Mouse (Mus musculus): ENCODE results near the gene Gm20765.
"Not testable (repeated sequence)": the region's sequence is repeated elsewhere in the genome, so short reads cannot be mapped to it uniquely, and the experiment has no call there.

Gene Gm20765

DNA sequence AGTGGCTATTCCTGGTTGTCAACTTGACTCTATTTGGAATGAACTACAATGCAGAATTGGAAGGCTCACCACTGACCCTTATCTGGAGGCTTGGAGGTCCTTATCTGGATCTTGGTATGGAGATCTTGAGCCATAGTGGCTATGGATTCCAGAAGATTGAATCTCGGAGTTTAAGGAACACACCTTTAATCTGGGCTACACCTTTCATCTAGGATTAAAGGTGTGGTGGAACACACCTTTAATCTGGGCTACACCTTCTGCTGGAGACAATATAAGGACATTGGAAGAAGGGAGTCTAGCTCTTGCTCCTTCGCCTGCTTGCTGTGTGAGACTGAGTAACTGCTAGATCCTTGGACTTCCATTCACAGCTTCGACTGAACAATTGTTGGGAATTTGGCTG is at the start of gene Gm20765:
TSS of gene Gm20765 (plus strand) at position 301 of the 400 bp plus-strand sequence.
- DNase-seq (ENCODE audit: low spot score in 2 of 2), result not testable (repeated sequence)

DNA sequence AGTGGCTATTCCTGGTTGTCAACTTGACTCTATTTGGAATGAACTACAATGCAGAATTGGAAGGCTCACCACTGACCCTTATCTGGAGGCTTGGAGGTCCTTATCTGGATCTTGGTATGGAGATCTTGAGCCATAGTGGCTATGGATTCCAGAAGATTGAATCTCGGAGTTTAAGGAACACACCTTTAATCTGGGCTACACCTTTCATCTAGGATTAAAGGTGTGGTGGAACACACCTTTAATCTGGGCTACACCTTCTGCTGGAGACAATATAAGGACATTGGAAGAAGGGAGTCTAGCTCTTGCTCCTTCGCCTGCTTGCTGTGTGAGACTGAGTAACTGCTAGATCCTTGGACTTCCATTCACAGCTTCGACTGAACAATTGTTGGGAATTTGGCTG is 42.6 kb upstream of the Gm20765 start, which contains the start of gene Gm21293:
TSS of gene Gm21293 (plus strand) at position 301 of the 400 bp plus-strand sequence.
- not testable (repeated sequence) for DNase-seq (ENCODE audit: low spot score in 2 of 2)

- DNase-seq (ENCODE audit: low spot score in 2 of 2), result not testable (repeated sequence)
These were observed 34.1 kb upstream of the Gm20765 start, which contains the start of gene Gm6763 for GRCm38 (mm10) chr10:104151197-104151596. TSS of gene Gm6763 (plus strand) at chr10:104151497.

- not testable (repeated sequence) for DNase-seq (ENCODE audit: low spot score in 2 of 2)
These were observed 25.6 kb upstream of the Gm20765 start, which contains the start of gene Gm8764 for GRCm38 (mm10) chr10:104159706-104160105. TSS of gene Gm8764 (plus strand) at chr10:104160006.

- not testable (repeated sequence) for DNase-seq (ENCODE audit: low spot score in 2 of 2)
These were observed 17.1 kb upstream of the Gm20765 start, which contains the start of gene Gm21304 for GRCm38 (mm10) chr10:104168215-104168614. TSS of gene Gm21304 (plus strand) at chr10:104168515.

GRCm38 (mm10) chr10:104176724-104177123 is 8.6 kb upstream of the Gm20765 start, which contains the start of gene Gm21312:
TSS of gene Gm21312 (plus strand) at chr10:104177024.
- not testable (repeated sequence) for DNase-seq (ENCODE audit: low spot score in 2 of 2)

DNA sequence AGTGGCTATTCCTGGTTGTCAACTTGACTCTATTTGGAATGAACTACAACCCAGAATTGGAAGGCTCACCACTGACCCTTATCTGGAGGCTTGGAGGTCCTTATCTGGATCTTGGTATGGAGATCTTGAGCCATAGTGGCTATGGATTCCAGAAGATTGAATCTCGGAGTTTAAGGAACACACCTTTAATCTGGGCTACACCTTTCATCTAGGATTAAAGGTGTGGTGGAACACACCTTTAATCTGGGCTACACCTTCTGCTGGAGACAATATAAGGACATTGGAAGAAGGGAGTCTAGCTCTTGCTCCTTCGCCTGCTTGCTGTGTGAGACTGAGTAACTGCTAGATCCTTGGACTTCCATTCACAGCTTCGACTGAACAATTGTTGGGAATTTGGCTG is 8.4 kb downstream of the Gm20765 start, which contains the start of gene Gm4340:
TSS of gene Gm4340 (plus strand) at position 301 of the 400 bp plus-strand sequence.
- DNase-seq (ENCODE audit: low spot score in 2 of 2), result not testable (repeated sequence)

GRCm38 (mm10) chr10:104209655-104210054 is 24.3 kb downstream of the Gm20765 start:
- no peak for DNase-seq (ENCODE audit: low spot score in 2 of 2)

DNA sequence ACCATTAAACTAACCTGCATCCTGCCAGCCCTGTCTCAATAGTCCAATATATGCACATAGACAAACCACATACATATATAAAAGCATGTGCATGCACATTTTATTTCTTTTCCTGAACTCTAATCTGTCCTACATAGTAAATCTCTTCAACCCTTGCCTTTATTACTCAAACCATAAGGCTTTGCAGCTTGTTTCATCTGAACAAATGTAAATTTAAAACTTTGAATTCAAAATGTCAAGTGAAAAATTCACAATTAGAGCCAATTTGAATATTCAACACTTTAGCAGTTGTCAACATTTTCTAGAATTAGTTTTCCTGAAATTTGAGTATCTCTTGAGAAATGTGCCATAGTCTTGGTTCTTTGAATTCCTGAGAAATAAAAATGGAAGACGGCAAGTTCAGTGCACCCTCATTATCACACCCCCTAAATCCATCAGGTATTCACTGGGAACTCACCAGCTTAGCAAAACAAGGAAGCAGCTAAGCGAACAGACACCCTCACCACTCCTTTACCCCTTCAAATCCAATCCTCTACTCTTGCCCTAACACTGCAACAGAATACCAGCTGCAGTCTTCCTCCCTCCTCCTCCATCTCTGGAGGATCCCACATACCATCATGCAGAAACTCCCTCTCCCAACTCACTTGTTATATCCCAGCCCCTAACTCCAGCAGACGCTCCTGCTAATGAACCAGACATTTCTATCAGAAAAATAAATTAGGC is 25.1 kb downstream of the Gm20765 start:
- DNase-seq (ENCODE audit: low spot score in 2 of 2), result no peak

DNA sequence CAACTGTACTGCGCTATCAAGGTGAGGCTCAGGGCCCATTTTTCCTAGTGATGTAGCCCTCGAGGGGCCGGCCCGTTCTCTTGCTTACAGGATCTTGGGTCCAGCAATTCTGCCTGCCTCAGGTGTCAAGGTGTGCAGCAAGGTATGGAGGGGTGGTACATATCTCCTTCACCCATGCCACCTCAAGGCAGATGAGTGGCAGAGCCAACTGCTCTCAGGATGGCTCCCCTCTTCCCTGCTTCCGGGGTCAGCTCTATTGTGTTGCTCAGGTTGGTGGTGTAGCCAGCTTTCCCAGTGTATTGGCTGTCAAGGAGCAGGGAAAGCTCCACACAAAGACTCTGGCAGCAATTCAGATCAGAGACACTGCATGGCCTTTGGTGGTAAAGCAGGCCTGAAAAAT is 29.2 kb downstream of the Gm20765 start:
- DNase-seq (ENCODE audit: low spot score in 2 of 2), result no peak

DNA sequence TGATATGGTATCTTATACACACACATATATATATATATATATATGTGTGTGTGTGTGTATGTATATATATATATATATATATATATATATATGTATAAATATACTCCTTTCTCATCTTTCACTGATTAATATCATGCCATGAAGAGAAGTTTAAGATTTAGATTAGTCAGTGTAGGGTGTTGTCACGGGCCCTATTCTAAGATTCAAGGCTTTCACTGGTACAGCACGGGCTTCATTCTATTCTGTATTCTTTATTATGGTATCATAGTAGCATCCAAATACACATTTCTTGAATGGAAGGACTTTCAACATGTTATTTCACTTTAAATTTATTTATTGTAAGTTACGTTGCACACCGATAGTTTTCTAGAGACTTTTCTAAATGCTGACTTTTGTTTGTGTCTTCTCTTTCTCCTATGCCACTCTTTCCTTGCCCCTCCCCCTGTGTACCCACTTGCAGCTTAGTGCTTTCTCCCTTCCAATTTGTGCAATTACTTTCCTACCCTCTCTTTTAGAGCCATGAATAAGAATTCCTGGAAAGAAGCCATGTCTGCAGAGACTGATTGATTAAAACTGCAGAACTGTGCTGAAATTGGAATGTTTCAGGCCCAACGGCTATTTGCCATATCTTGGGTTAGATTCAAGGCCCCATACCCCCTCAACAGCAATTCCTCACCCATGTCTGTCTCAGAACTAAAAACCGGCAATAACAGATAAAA is 35.1 kb downstream of the Gm20765 start:
- DNase-seq (ENCODE audit: low spot score in 2 of 2), result no peak

Measured in cerebellum, postnatal 4 days (tissue).